Mouse (Mus musculus): Measurements from ENCODE around the gene Ckm.

The Ckm gene

DNA sequence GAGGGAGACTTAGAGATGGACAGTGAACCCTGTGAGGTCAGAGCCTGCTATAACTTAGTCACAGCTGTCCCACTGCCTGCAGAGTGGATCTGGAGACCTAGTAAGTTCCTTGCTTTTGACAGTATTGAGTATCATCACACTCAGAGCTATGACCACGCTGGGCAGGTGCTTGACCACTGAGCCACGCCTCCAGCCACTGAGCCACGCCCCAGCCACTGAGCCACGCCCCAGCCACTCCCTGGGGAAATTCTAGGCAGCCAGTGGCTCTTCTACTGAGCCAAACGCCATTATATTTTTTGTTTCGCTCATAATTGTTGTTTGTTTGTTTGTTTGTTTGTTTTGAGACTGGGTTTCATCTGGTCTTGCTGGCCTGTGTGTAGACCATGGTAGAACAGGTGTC, 63.1 kb downstream of the Ckm start:
- DNase-seq (ENCODE audit: low spot score), result no peak

DNA sequence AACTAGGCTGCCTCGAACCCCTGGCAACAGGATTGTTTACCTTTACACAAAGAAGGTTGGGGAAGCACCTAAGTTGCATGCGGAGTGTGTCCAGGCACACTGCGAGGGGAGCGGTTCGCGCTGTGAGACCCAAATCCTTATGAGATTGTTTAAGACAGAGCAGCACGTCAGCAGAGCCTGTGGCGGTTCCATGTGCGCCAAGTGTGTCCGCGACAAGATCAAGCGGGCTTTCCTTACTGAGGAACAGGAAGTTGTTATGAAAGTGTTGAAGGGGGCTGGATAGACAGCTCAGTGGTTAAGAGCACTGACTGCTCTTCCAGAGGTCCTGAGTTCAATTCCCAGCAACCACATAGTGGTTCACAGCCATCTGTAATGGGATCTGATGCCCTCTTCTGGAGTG, 63.7 kb downstream of the Ckm start:
- no peak for DNase-seq (ENCODE audit: low spot score)

DNA sequence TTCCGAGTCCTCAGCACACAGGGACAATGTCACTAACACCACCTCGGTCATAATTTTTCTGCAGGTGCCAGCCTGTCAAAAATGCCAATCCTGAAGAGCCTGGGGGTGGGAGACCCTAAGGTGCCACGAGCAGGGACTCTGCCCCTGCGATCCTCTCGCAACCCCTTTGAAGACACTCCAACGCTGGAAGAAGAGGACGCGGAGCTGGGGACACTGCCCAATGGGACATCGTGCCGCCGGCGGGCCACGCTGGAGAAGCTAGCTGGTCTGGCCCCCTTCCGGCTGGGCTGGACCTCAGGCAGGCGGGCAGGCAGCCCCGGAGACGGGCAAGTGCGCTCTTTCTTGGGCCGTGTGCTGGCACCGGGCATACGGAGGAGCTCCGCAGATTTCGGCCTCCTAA, 64.8 kb downstream of the Ckm start:
- DNase-seq (ENCODE audit: low spot score), result no peak

DNA sequence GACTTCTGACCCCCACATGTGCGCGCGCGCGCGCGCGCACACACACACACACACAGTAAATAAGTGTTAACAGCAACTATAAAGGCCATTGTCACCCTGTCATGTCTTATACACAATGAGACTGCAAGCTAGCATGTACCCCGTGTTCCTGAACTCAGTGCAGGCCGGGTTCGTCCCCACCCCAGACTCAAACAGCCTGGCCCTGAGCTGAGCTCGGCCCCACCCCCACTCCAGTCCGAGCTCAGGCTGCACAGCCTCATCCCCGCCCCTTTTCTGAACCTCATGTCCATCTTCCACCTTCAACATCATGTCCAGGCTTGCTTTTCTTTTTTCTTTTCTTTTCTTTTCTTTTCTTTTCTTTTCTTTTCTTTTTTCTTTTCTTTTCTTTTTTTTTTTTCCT, 65.7 kb downstream of the Ckm start:
- no peak for DNase-seq (ENCODE audit: low spot score)

DNA sequence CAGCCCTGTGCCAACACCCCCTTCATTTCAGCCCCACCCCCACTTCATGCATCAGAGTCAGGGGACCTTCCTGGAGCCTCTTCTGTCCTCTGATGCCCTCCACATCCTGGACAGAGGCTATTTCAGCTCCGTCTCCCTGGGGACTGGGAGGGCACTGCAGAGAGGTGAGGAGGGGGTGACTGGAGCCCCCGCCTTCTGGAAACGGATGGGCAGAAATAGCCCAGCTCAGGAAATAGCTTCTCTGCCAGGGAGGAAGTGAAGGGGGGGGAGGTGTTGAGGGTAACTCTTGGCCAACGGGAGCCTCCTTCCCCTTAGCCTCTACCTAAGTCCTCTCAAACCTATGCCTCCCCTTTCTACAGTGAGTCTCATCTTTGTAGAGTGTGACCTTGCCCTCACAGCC, 67.8 kb downstream of the Ckm start:
- no peak for DNase-seq (ENCODE audit: low spot score)

All from urinary bladder, postnatal 10 days (tissue).